Mouse (Mus musculus) layer of hippocampus, adult 2 months (tissue): ENCODE data around the gene Cideb. TPM values are rescaled to one million over a fixed set of nuclear protein-coding genes. Genes with fewer than 3 reads are reported as not detected.
A peak's percentile ranks its signal among the peaks of the same experiment; 100 is the strongest.

Source experiments
- DNase-seq, 2 experiments: peaks; one replicate each; pipeline ENCODE4 v3.0.0; 2022; ENCODE audit warnings: low spot score in 2 of 2
- H3K27ac ChIP-seq: fragments of 200-600 bp; 2 replicates; pipeline ENCODE4 v1.8.1; 2022
- H3K4me3 ChIP-seq: fragments of 200-600 bp; 2 replicates; pipeline ENCODE4 v1.8.1; 2022; ENCODE audit warnings: mild to moderate bottlenecking
- CTCF ChIP-seq: fragments of 200-600 bp; conservative IDR thresholded peaks from 2 replicates; pipeline ENCODE4 v1.8.1; 2022; ENCODE audit warnings: antibody characterized with exemption, mild to moderate bottlenecking, moderate library complexity
- total RNA-seq, 2 experiments: library from RNA; stranded (reverse); gene quantifications; 2 replicates each; pipeline ENCODE4 v1.2.3; 2021

Cideb gene
- total RNA-seq, 2 experiments from 2014 or later: 1.4 to 1.6 TPM

DNA sequence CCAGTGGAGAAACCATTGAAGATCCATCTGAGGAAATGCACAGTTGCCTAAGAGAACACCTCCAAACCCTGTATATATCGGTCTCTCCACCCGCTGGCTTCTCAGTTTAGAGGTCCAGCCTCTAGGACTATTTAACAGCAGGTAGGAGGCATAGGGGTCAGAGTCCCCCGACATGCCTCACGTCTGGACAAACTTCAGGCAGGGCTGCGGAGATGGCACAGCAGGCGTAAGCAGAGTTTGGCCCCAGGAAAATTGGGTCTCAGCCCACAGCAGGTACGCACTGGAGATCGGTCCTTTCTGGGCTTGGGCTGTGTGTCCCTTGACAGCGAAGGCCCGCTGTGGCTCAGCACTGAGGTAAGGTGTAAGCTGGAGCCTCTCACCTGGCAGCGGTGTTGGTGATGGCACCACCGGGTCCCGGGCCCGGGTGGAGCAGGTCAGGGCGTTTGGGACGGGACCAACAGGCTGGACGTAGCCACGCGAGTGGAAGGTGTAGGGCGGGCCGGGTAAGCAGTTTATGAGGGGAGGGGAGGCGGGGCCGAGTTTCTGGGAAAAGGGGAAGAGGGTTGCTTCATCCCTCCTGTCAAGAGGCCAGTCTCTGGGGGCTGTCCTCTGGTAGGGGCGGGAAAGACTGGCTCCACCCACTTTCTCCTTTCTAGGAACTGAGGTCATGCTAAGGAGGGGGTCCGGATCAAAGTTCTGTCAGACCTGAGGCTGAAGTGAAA is 45.1 kb downstream of the Cideb start:
- Histone ChIP-seq H3K27ac (no peak overlapping the region), H3K4me3 (no peak overlapping the region)
- no peak for DNase-seq
- no peak for TF ChIP-seq CTCF

DNA sequence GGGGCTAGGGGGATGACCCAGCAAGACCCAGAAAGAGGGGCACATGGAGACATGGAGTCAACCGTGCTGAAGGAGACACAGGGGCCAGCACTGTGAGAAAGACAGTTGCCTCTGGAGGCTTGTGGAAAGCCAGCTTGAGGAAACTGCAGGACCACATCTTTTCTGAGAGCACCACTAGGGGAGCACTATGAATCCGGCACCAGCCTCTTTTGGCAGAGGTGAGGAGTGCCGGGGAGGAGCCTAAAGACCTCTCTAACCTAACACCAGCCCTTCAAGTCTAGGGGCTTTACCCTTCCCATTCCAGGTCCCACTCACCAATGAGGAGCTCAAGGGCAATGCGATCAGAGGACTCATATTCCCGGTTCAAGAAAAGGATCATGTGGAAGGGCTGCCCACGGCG is 46.5 kb downstream of the Cideb start:
- Histone ChIP-seq H3K27ac (no peak overlapping the region), H3K4me3 (no peak overlapping the region)
- no peak for DNase-seq
- TF ChIP-seq CTCF: peak; percentile 37

DNA sequence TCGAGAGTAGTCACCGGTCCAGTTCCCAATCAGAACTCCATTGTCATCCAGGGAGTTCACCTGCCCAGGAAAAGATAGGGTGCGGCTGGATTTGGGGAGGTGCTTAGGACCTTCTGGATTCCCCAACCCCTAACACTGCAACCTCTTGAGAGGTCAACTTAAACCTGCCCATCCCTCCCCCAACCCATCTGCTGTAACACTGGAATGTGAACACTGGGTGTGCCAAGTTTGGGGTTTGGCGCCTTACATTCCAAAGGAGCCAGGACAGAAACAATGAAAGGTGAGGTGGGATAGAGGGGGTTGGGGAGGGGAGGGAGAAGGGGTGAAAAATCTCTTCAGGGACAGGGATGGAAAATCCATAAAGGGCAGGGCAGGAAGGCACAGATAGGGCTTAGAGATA is 48.7 kb downstream of the Cideb start:
- no peak for DNase-seq
- Histone ChIP-seq H3K4me3 (no peak overlapping the region), H3K27ac (no peak overlapping the region)
- TF ChIP-seq CTCF: no peak

- no peak for DNase-seq
- TF ChIP-seq CTCF: no peak
- no peak overlapping the region for H3K27ac ChIP-seq
- H3K4me3 ChIP-seq: no peak overlapping the region
These were observed 50.9 kb downstream of the Cideb start for GRCm38 (mm10) chr14:55707397-55707796.

DNA sequence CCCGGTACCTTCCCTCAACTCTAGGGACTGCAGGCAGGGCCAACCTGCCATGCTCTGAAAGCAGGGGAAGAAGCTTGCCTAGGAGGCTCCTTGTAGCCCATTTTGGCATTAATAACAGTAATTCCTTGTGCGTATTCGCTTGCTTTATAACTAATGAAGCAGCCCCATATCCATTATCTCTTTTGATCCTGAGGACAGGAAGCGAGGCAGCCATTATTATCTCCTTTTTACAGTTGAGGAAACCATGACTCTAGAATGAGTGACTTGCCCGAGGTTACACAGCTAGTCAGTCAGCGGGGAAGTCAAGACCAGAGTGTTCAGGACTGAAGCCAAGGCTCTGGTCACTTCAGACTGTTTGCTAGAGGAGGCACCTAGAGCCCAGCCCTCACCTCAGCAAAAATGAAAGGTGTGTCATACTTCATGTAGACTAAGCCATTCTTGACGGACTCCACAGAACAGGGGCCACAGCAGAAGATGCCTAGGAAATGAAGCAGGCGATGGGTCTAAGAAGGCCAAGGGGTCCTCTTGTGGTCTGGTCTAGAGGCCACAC is 52.1 kb downstream of the Cideb start:
- TF ChIP-seq CTCF: no peak

More for the DNA sequence above, 52.1 kb downstream of the Cideb start:
- Histone ChIP-seq H3K4me3 (no peak overlapping the region), H3K27ac (no peak overlapping the region)
- no peak for DNase-seq

Other genes with a start within 250 kb of the Cideb start
- 100 to 1,000 TPM; 723 to 730 TPM for gene Cpne6, start 248.0 kb downstream of the Cideb start, total RNA-seq
- 1 to 10 TPM; 2.2 to 3.6 TPM for gene Nrl, start 233.5 kb downstream of the Cideb start, total RNA-seq
- gene Pck2, start 218.2 kb downstream of the Cideb start, total RNA-seq: 10 to 100 TPM; 45.0 to 47.6 TPM
- gene Dcaf11, start 198.5 kb downstream of the Cideb start, total RNA-seq: 10 to 100 TPM; 84.2 to 87.6 TPM
- gene A730061H03Rik, start 198.1 kb downstream of the Cideb start, total RNA-seq: under 1 TPM in 1 of 2 experiments, not detected in 1; 0.92 TPM
- gene Fitm1, start 182.8 kb downstream of the Cideb start, total RNA-seq: not detected
- gene Psme1, start 180.3 kb downstream of the Cideb start, total RNA-seq: 10 to 100 TPM; 55.5 to 61.2 TPM
- gene Emc9, start 173.2 kb downstream of the Cideb start, total RNA-seq: 10 to 100 TPM; 43.5 to 49.7 TPM
- 10 to 100 TPM; 45.2 to 60.4 TPM for gene Psme2, start 167.3 kb downstream of the Cideb start, total RNA-seq
- 10 to 100 TPM; 46.3 to 47.0 TPM for gene Rnf31, start 166.8 kb downstream of the Cideb start, total RNA-seq
- 10 to 100 TPM; 11.6 to 12.1 TPM for gene Irf9, start 154.9 kb downstream of the Cideb start, total RNA-seq
- 1 to 10 TPM; 1.9 to 2.5 TPM for gene Rec8, start 140.4 kb downstream of the Cideb start, total RNA-seq
- 100 to 1,000 TPM; 139 to 142 TPM for gene Ipo4, start 122.5 kb downstream of the Cideb start, total RNA-seq
- gene Gm49378, start 120.6 kb downstream of the Cideb start, total RNA-seq: 1 to 10 TPM; 2.6 to 6.5 TPM
- gene Tm9sf1, start 114.7 kb downstream of the Cideb start, total RNA-seq: 10 to 100 TPM; 40.4 to 45.8 TPM
- gene Tssk4, start 108.3 kb downstream of the Cideb start, total RNA-seq: 1 to 10 TPM in 1 of 2 experiments, under 1 TPM in 1; 0.96 to 1.6 TPM
- gene Mdp1, start 98.0 kb downstream of the Cideb start, total RNA-seq: 10 to 100 TPM; 51.2 to 55.4 TPM
- gene Gmpr2, start 86.5 kb downstream of the Cideb start, total RNA-seq: 10 to 100 TPM; 26.0 to 26.1 TPM
- gene Nedd8, start 86.3 kb downstream of the Cideb start, total RNA-seq: 100 to 1,000 TPM; 301 to 309 TPM
- gene Tinf2, start 76.6 kb downstream of the Cideb start, total RNA-seq: 10 to 100 TPM; 15.2 to 16.2 TPM
- not detected for gene Tgm1, start 44.5 kb downstream of the Cideb start, total RNA-seq
- gene Rabggta, start 36.2 kb downstream of the Cideb start, total RNA-seq: 10 to 100 TPM; 44.9 to 49.5 TPM
- gene Dhrs1, start 12.8 kb downstream of the Cideb start, total RNA-seq: 10 to 100 TPM; 82.4 to 91.1 TPM
- 10 to 100 TPM; 11.8 to 13.1 TPM for gene Nop9, start 12.8 kb downstream of the Cideb start, total RNA-seq
- under 1 TPM in 1 of 2 experiments, not detected in 1; 0.22 TPM for gene Ltb4r2, start 3.0 kb upstream of the Cideb start, total RNA-seq
- not detected for gene Ltb4r1, start 7.5 kb upstream of the Cideb start, total RNA-seq
- 1 to 10 TPM; 4.4 to 5.6 TPM for gene Adcy4, start 25.6 kb upstream of the Cideb start, total RNA-seq
- gene Ripk3, start 30.4 kb upstream of the Cideb start, total RNA-seq: 1 to 10 TPM; 1.2 to 2.9 TPM
- gene Nfatc4, start 64.7 kb upstream of the Cideb start, total RNA-seq: 1 to 10 TPM; 2.6 TPM
- gene Nynrin, start 95.6 kb upstream of the Cideb start, total RNA-seq: 1 to 10 TPM; 7.9 to 8.9 TPM
- under 1 TPM; 0.32 to 0.54 TPM for gene Cbln3, start 125.9 kb upstream of the Cideb start, total RNA-seq
- gene Khnyn, start 126.5 kb upstream of the Cideb start, total RNA-seq: 10 to 100 TPM; 13.2 to 14.7 TPM
- gene Sdr39u1, start 141.8 kb upstream of the Cideb start, total RNA-seq: 10 to 100 TPM; 63.5 to 78.7 TPM
- gene Cma1, start 186.2 kb upstream of the Cideb start, total RNA-seq: under 1 TPM in 1 of 2 experiments, not detected in 1; 0.69 TPM
- gene Cma2, start 192.5 kb upstream of the Cideb start, total RNA-seq: not detected